Mouse (Mus musculus) midbrain, embryonic 13.5 days (tissue): ENCODE measurements at regions not wholly inside any gene's neighbourhood (a gene's known extent, or its start where the extent isn't known, plus 50 kb on each side); places are given as distances from the start of the nearest gene placed in this dataset.

Experiments used
- ATAC-seq: fragments of 200-750 bp; cut with Nextera tagmentation; 2 replicates; pipeline ENCODE4 v1.8.0; 2017; ENCODE audit warnings: mild to moderate bottlenecking, moderate TSS enrichment, moderate library complexity
- H3K27ac ChIP-seq: fragments of 300-500 bp; sonication (generic); 2 replicates; pipeline ENCODE4 v1.5.1; 2015; ENCODE audit warnings: inconsistent platforms, mild to moderate bottlenecking, moderate library complexity
- H3K27me3 ChIP-seq: fragments of 300-500 bp; sonication (generic); 2 replicates; pipeline ENCODE4 v1.6.1; 2015; ENCODE audit warnings: mild to moderate bottlenecking, inconsistent platforms
- H3K36me3 ChIP-seq: fragments of 300-500 bp; sonication (generic); 2 replicates; pipeline ENCODE4 v1.6.1; 2015; ENCODE audit warnings: mild to moderate bottlenecking, inconsistent platforms
- H3K4me1 ChIP-seq: fragments of 300-500 bp; sonication (generic); replicated peaks from 2 replicates; pipeline ENCODE4 v1.6.1; 2015; ENCODE audit warnings: inconsistent platforms
- H3K4me2 ChIP-seq: fragments of 300-500 bp; sonication (generic); replicated peaks from 2 replicates; pipeline ENCODE4 v1.6.1; 2015; ENCODE audit warnings: moderate library complexity, mild to moderate bottlenecking, inconsistent platforms
- H3K4me3 ChIP-seq: fragments of 300-500 bp; sonication (generic); replicated peaks from 2 replicates; pipeline ENCODE4 v1.5.1; 2015; ENCODE audit warnings: mild to moderate bottlenecking, inconsistent platforms
- H3K9ac ChIP-seq: fragments of 300-500 bp; sonication (generic); replicated peaks from 2 replicates; pipeline ENCODE4 v1.6.1; 2015; ENCODE audit warnings: mild to moderate bottlenecking, inconsistent platforms
- H3K9me3 ChIP-seq: fragments of 300-500 bp; sonication (generic); 2 replicates; pipeline ENCODE4 v1.6.1; 2016; ENCODE audit warnings: mild to moderate bottlenecking, inconsistent platforms
- WGBS: fragments of 180-500 bp; shearing (Covaris S2); methylation state at CpG from one replicate; pipeline ENCODE4 v1.1.7; 2015; 5-methylcytosine and 5-hydroxymethylcytosine counted together

GRCm38 (mm10) chr2:71625298-71625902, 78.8 kb upstream of the Dlx2 start:
- H3K4me1 ChIP-seq = peaks cover 50% of the 10 kb centered on the region
- H3K27ac ChIP-seq = peak overlapping the region; percentile 60; the same call in 1 of the 2 replicates
- H3K9me3 ChIP-seq = no peaks in the 10 kb centered on the region
- no peak overlapping the region for H3K9ac ChIP-seq
- H3K4me3 ChIP-seq = no peak overlapping the region
- no peak overlapping the region for H3K4me2 ChIP-seq
- H3K36me3 ChIP-seq = no peaks in the 10 kb centered on the region
- WGBS = 38% methylated on average over 7 of the region's 7 CpGs
- ATAC-seq = peak; percentile 46; the same call in 1 of the 2 replicates
- H3K27me3 ChIP-seq = peaks cover 5% of the 10 kb centered on the region; the same call in 1 of the 2 replicates

GRCm38 (mm10) chr2:71626404-71626803, 79.8 kb upstream of the Dlx2 start:
- Histone ChIP-seq H3K4me1 (peaks cover 51% of the 10 kb centered on the region), H3K27ac (peak overlapping the region; percentile 59; the same call in 1 of the 2 replicates)
- WGBS = 62% methylated on average over 12 of the region's 12 CpGs

GRCm38 (mm10) chr2:71627097-71627755, 80.7 kb upstream of the Dlx2 start:
- peak overlapping the region; percentile 59 for H3K27ac ChIP-seq
- peak overlapping the region; percentile 32 for H3K4me2 ChIP-seq
- H3K4me1 ChIP-seq = peaks cover 51% of the 10 kb centered on the region
- no peaks in the 10 kb centered on the region for H3K36me3 ChIP-seq
- 33% methylated on average over 14 of the region's 14 CpGs for WGBS
- H3K9ac ChIP-seq = 0 out of 2 replicates have a peak overlapping the region, but pooled peaks have one; percentile 23
- H3K9me3 ChIP-seq = no peaks in the 10 kb centered on the region
- no peak overlapping the region for H3K4me3 ChIP-seq
- peaks cover 8% of the 10 kb centered on the region for H3K27me3 ChIP-seq
- peak; percentile 77 for ATAC-seq

More at GRCm38 (mm10) chr2:71626404-71626803, 79.8 kb upstream of the Dlx2 start:
- Histone ChIP-seq H3K9ac (no peak overlapping the region), H3K36me3 (no peaks in the 10 kb centered on the region), H3K4me3 (no peak overlapping the region), H3K9me3 (no peaks in the 10 kb centered on the region), H3K27me3 (peaks cover 5% of the 10 kb centered on the region; the same call in 1 of the 2 replicates), H3K4me2 (no peak overlapping the region)
- ATAC-seq = no peak

- Histone ChIP-seq H3K9ac (peak overlapping the region; percentile 64; the same call in 1 of the 2 replicates), H3K4me3 (peak overlapping the region; percentile 39), H3K36me3 (no peaks in the 10 kb centered on the region), H3K27me3 (peaks cover 8% of the 10 kb centered on the region), H3K27ac (peak overlapping the region; percentile 74), H3K4me2 (peak overlapping the region; percentile 69), H3K9me3 (no peaks in the 10 kb centered on the region), H3K4me1 (peaks cover 51% of the 10 kb centered on the region)
- 5% methylated on average over 7 of the region's 7 CpGs for WGBS
- no peak for ATAC-seq
These were observed 82.3 kb upstream of the Dlx2 start for GRCm38 (mm10) chr2:71628821-71629220.

GRCm38 (mm10) chr2:71629301-71630142, 83.0 kb upstream of the Dlx2 start:
- Histone ChIP-seq H3K4me1 (peaks cover 50% of the 10 kb centered on the region), H3K27me3 (peaks cover 8% of the 10 kb centered on the region), H3K4me3 (peak overlapping the region; percentile 39), H3K36me3 (no peaks in the 10 kb centered on the region), H3K27ac (peak overlapping the region; percentile 74), H3K9me3 (no peaks in the 10 kb centered on the region), H3K9ac (peak overlapping the region; percentile 64), H3K4me2 (peak overlapping the region; percentile 69)
- under 1% methylated on average over 43 of the region's 43 CpGs for WGBS
- peak; percentile 55 for ATAC-seq

DNA sequence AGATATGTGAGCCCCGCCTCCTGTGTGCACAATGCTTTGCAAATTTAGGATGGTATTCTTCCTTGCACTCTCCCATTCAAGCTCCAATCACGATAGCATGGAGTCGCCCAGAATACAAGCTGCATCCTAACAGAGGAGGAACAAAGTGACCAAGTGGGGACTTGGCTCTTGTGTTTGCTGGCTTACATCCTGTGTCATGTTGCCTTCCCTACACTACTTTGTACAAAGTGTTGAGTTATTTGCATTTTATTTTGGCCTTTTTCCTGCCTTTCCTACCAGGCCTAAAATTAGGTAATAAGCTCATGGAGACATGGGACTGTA, 83.5 kb upstream of the Dlx2 start:
- H3K27me3 ChIP-seq = peaks cover 8% of the 10 kb centered on the region
- peak overlapping the region; percentile 74 for H3K27ac ChIP-seq
- no peaks in the 10 kb centered on the region for H3K9me3 ChIP-seq
- peak overlapping the region; percentile 39 for H3K4me3 ChIP-seq
- WGBS = 2% methylated on average over 3 of the region's 3 CpGs
- 0 out of 2 replicates have a peak, but pooled peaks have one; percentile 3 for ATAC-seq
- peak overlapping the region; percentile 69 for H3K4me2 ChIP-seq
- peak overlapping the region; percentile 64; the same call in 1 of the 2 replicates for H3K9ac ChIP-seq
- H3K36me3 ChIP-seq = no peaks in the 10 kb centered on the region
- peaks cover 44% of the 10 kb centered on the region for H3K4me1 ChIP-seq

DNA sequence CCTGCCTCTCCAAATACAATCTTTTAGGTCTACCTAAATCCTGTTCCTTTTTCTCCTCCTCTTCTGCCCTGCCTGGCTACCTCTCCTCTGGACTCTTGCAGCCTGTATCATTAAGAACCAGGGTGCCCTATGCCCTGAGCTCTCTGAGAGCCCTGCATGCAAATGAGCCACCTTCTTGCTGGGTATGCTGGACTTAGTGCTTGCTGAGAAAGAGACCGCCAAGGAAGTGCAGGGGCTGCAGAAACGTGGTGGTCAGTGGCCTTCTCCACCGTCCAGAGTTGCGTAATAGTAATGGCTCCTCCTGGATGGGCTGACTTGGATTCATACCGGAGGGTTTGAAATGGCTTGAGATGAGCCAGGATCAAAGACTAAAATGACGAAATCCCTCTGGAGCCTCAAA, 86.9 kb upstream of the Dlx2 start:
- 73% methylated on average over 6 of the region's 6 CpGs for WGBS

DNA sequence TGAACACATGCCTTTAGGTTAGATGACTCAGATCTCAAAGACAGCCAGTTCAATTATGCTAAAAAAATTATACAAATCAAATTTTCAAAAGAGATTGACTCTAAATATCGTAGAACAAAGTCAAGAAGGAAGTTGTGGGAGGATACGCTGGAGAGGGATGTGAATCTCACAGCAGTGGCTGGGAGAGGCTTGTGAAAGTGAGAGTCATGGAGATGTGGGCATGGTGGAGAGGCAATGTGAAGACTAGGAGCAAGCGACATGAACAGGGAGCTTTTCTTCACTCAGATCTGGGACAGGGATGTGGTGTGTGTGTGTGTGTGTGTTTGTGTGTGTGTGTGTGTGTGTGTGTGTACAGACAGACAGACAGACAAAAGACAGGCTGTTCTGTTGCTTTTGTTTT, 87.9 kb upstream of the Dlx2 start:
- H3K27me3 ChIP-seq = peaks cover 3% of the 10 kb centered on the region; the same call in 1 of the 2 replicates
- no peak overlapping the region for H3K4me2 ChIP-seq
- H3K9ac ChIP-seq = no peak overlapping the region
- 87% methylated on average over 3 of the region's 3 CpGs for WGBS
- ATAC-seq = no peak
- H3K4me3 ChIP-seq = no peak overlapping the region
- no peak overlapping the region for H3K27ac ChIP-seq
- no peaks in the 10 kb centered on the region for H3K9me3 ChIP-seq
- peaks cover 23% of the 10 kb centered on the region for H3K4me1 ChIP-seq
- no peaks in the 10 kb centered on the region for H3K36me3 ChIP-seq

More for the DNA sequence above, 86.9 kb upstream of the Dlx2 start:
- H3K4me1 ChIP-seq = peaks cover 32% of the 10 kb centered on the region
- peaks cover 3% of the 10 kb centered on the region; the same call in 1 of the 2 replicates for H3K27me3 ChIP-seq
- H3K9ac ChIP-seq = no peak overlapping the region
- H3K9me3 ChIP-seq = no peaks in the 10 kb centered on the region
- H3K4me2 ChIP-seq = no peak overlapping the region
- no peak overlapping the region for H3K27ac ChIP-seq
- ATAC-seq = no peak
- H3K4me3 ChIP-seq = no peak overlapping the region
- no peaks in the 10 kb centered on the region for H3K36me3 ChIP-seq

DNA sequence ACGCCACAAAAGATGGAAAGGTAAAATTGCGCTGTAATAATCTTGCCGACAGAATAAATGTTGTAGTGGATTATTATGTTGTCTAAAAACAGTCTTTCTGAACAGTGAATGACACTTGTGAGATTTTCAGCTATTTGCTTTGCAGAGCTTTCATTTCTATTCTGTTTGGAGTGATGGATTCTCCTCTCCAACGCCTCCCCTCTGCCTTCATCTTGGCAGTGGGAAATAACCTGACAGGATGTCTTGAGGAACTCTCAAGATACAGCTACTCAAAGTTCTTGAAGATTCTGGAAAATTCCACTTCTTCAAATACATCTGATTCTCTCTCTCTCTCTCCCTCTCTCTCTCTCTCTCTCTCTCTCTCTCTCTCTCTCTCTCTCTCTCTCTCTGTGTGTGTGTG, 89.6 kb upstream of the Dlx2 start:
- peaks cover 13% of the 10 kb centered on the region for H3K4me1 ChIP-seq
- no peaks in the 10 kb centered on the region for H3K36me3 ChIP-seq
- ATAC-seq = no peak
- WGBS = 81% methylated on average over 4 of the region's 4 CpGs
- H3K9me3 ChIP-seq = peaks cover 3% of the 10 kb centered on the region; the same call in 1 of the 2 replicates
- H3K27me3 ChIP-seq = peaks cover 3% of the 10 kb centered on the region; the same call in 1 of the 2 replicates
- H3K4me3 ChIP-seq = no peak overlapping the region
- peak overlapping the region; percentile 52; the same call in 1 of the 2 replicates for H3K27ac ChIP-seq
- H3K9ac ChIP-seq = no peak overlapping the region
- H3K4me2 ChIP-seq = no peak overlapping the region

DNA sequence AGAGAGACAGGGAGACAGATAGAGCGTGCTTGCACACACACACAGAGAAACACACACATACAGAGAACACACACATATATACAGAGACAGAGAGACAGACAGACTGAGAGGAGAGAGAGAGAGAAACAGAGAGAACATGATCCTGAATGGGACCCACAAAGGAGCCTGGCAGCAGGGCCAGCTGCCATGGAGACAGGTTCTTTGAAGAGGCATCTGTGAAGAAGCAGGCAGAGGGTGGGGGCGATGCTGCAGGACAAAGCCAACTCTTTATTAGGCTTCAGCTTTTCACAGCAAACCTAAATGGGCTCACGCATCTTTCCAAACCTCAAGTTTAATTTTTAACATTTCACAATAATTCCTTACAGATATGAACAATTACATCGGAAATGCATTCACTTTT, 90.0 kb upstream of the Dlx2 start:
- H3K9ac ChIP-seq = 0 out of 2 replicates have a peak overlapping the region, but pooled peaks have one; percentile 16
- 28% methylated on average over 4 of the region's 4 CpGs for WGBS

DNA sequence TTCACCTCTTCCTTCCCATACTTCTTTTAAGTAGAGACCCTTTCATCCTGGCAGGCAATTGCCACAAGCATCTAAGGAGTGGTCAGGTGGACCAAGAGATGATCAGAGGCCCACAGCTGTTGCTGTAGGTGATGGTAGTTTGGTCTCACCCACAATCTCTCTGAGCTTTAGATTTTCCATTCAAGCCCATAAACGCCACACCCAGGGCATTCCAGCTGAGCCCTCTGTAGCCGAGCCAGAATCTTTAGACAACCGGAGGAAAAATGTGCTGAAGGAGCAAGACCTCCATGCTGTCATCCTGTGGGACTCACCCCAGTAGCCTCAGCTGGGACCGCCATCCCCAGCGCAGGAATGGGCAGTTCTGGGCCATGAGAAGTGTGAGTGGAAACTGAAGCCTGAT, 93.7 kb upstream of the Dlx2 start:
- WGBS = 90% methylated on average over 5 of the region's 5 CpGs
- no peak for ATAC-seq
- Histone ChIP-seq H3K4me2 (no peak overlapping the region), H3K27me3 (no peaks in the 10 kb centered on the region; the same call in 1 of the 2 replicates), H3K27ac (no peak overlapping the region), H3K9ac (no peak overlapping the region), H3K4me1 (peaks cover 13% of the 10 kb centered on the region), H3K36me3 (no peaks in the 10 kb centered on the region), H3K9me3 (peaks cover 3% of the 10 kb centered on the region; the same call in 1 of the 2 replicates), H3K4me3 (no peak overlapping the region)

More for the DNA sequence above, 90.0 kb upstream of the Dlx2 start:
- Histone ChIP-seq H3K4me2 (no peak overlapping the region), H3K36me3 (no peaks in the 10 kb centered on the region), H3K27ac (peak overlapping the region; percentile 52; the same call in 1 of the 2 replicates), H3K27me3 (peaks cover 3% of the 10 kb centered on the region; the same call in 1 of the 2 replicates), H3K4me3 (no peak overlapping the region), H3K4me1 (peaks cover 13% of the 10 kb centered on the region), H3K9me3 (peaks cover 3% of the 10 kb centered on the region; the same call in 1 of the 2 replicates)
- peak; percentile 85 for ATAC-seq
